Mouse (Mus musculus): ENCODE measurements around the gene Mrpl33. TPM values are rescaled to one million over a fixed set of nuclear protein-coding genes. Genes with fewer than 3 reads are reported as not detected.

Mrpl33 gene
- polyA plus RNA-seq, 2 experiments: 138 to 312 TPM

GRCm38 (mm10) chr5:31699397-31699796 lies 102.7 kb downstream of the Mrpl33 start:
- Histone ChIP-seq H3K27me3 (ENCODE audit: control insufficient read depth, insufficient read depth, low read length) (no peaks in the 10 kb centered on the region), H3K4me2 (replicated peaks; ENCODE audit: low read depth, low read length, severe bottlenecking) (no peak overlapping the region), H3K4me1 (ENCODE audit: control insufficient read depth, insufficient read depth, low read length) (peaks cover 4% of the 10 kb centered on the region), H3K36me3 (ENCODE audit: control insufficient read depth, insufficient read depth, low read length) (0 out of 2 replicates have a peak, but pooled peaks cover 5% of the 10 kb centered on the region), H3K9me3 (ENCODE audit: control insufficient read depth, low read length) (no peaks in the 10 kb centered on the region), H3K9ac (ENCODE audit: low read depth, low read length, severe bottlenecking) (no peak overlapping the region), H3K4me3 (replicated peaks; ENCODE audit: low read length) (no peak overlapping the region), H3K27ac (replicated peaks; ENCODE audit: low read depth, low read length) (no peak overlapping the region)
- no peak for DNase-seq (ENCODE audit: low spot score)
- no peak for TF ChIP-seq POLR2A (IDR thresholded peaks at IDR 0.05; ENCODE audit: borderline replicate concordance, extremely low read depth, insufficient read depth, insufficient read length)
- ATAC-seq (ENCODE audit: low FRiP score, low read depth): no peak

- no peak for ATAC-seq (ENCODE audit: low FRiP score, low read depth)
- Histone ChIP-seq H3K4me2 (replicated peaks; ENCODE audit: low read depth, low read length, severe bottlenecking) (no peak overlapping the region), H3K9me3 (ENCODE audit: control insufficient read depth, low read length) (no peaks in the 10 kb centered on the region), H3K27ac (replicated peaks; ENCODE audit: low read depth, low read length) (no peak overlapping the region), H3K36me3 (ENCODE audit: control insufficient read depth, insufficient read depth, low read length) (0 out of 2 replicates have a peak, but pooled peaks cover 5% of the 10 kb centered on the region), H3K4me1 (ENCODE audit: control insufficient read depth, insufficient read depth, low read length) (no peaks in the 10 kb centered on the region), H3K4me3 (replicated peaks; ENCODE audit: low read length) (no peak overlapping the region), H3K27me3 (ENCODE audit: control insufficient read depth, insufficient read depth, low read length) (no peaks in the 10 kb centered on the region), H3K9ac (ENCODE audit: low read depth, low read length, severe bottlenecking) (no peak overlapping the region)
- 86% methylated on average over 5 of the region's 5 CpGs for WGBS
- DNase-seq (ENCODE audit: low spot score): no peak
- TF ChIP-seq POLR2A (IDR thresholded peaks at IDR 0.05; ENCODE audit: borderline replicate concordance, extremely low read depth, insufficient read depth, insufficient read length): no peak
These were observed 108.2 kb downstream of the Mrpl33 start for GRCm38 (mm10) chr5:31704971-31705370.

- no peak for ATAC-seq (ENCODE audit: low FRiP score, low read depth)
- Histone ChIP-seq H3K9me3 (ENCODE audit: control insufficient read depth, low read length) (no peaks in the 10 kb centered on the region), H3K27me3 (ENCODE audit: control insufficient read depth, insufficient read depth, low read length) (no peaks in the 10 kb centered on the region), H3K4me2 (replicated peaks; ENCODE audit: low read depth, low read length, severe bottlenecking) (no peak overlapping the region), H3K4me3 (replicated peaks; ENCODE audit: low read length) (no peak overlapping the region), H3K27ac (replicated peaks; ENCODE audit: low read depth, low read length) (no peak overlapping the region), H3K36me3 (ENCODE audit: control insufficient read depth, insufficient read depth, low read length) (0 out of 2 replicates have a peak, but pooled peaks cover 5% of the 10 kb centered on the region), H3K4me1 (ENCODE audit: control insufficient read depth, insufficient read depth, low read length) (no peaks in the 10 kb centered on the region), H3K9ac (ENCODE audit: low read depth, low read length, severe bottlenecking) (no peak overlapping the region)
- 88% methylated on average over 4 of the region's 4 CpGs for WGBS
- TF ChIP-seq POLR2A (IDR thresholded peaks at IDR 0.05; ENCODE audit: borderline replicate concordance, extremely low read depth, insufficient read depth, insufficient read length): no peak
- DNase-seq (ENCODE audit: low spot score): no peak
These were observed 110.1 kb downstream of the Mrpl33 start for GRCm38 (mm10) chr5:31706826-31707225.

DNA sequence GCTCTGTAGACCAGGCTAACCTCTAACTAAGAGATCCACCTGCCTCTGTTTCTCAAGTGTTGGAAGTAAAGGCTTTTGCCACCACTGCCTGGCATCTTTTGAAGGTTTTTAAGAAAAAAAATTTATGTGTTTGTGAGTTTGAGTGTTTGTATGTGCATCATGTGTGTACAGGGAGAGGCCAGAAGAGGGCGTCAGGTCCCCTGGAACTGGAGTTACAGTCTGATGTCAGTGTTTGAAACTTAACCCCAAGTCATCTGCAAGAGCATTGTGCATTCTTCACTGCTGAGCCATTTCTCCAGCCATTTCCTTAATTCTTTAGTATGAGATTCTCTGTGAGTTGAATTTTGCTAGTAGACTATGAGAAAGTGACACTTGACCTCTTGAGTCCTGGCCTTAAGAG lies 112.7 kb downstream of the Mrpl33 start:
- Histone ChIP-seq H3K27me3 (ENCODE audit: control insufficient read depth, insufficient read depth, low read length) (no peaks in the 10 kb centered on the region), H3K4me3 (replicated peaks; ENCODE audit: low read length) (no peak overlapping the region), H3K27ac (replicated peaks; ENCODE audit: low read depth, low read length) (no peak overlapping the region), H3K4me2 (replicated peaks; ENCODE audit: low read depth, low read length, severe bottlenecking) (no peak overlapping the region), H3K36me3 (ENCODE audit: control insufficient read depth, insufficient read depth, low read length) (no peaks in the 10 kb centered on the region), H3K9me3 (ENCODE audit: control insufficient read depth, low read length) (no peaks in the 10 kb centered on the region), H3K4me1 (ENCODE audit: control insufficient read depth, insufficient read depth, low read length) (no peaks in the 10 kb centered on the region), H3K9ac (ENCODE audit: low read depth, low read length, severe bottlenecking) (no peak overlapping the region)
- 76% methylated on average over 1 of the region's 1 CpGs for WGBS
- ATAC-seq (ENCODE audit: low FRiP score, low read depth): no peak
- DNase-seq (ENCODE audit: low spot score): no peak
- no peak for TF ChIP-seq POLR2A (IDR thresholded peaks at IDR 0.05; ENCODE audit: borderline replicate concordance, extremely low read depth, insufficient read depth, insufficient read length)

DNA sequence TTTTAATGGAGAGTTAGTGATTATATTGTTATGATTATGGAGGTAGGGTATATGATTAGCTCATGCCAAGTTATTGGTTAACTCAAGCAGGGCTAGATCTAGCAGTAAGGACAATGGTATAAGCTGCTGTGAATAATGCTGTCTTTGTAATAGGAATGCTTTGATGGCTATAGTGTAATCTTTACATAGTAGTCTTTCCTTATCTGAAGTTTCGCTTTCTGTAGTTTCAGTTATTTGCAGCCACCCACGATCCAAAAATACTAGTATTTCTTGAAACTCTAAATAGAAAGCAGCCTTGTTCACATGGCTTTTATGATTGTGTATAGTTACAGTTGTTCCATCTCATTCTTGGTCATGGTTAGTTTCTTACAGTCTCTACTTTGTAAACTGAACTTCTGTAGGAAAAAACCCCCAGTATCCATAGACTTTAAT lies 116.6 kb downstream of the Mrpl33 start:
- no peak for TF ChIP-seq POLR2A (IDR thresholded peaks at IDR 0.05; ENCODE audit: borderline replicate concordance, extremely low read depth, insufficient read depth, insufficient read length)
- WGBS: 92% methylated on average over 2 of the region's 2 CpGs
- ATAC-seq (ENCODE audit: low FRiP score, low read depth) (no peak), DNase-seq (ENCODE audit: low spot score) (no peak)
- no peaks in the 10 kb centered on the region for H3K4me1 ChIP-seq (ENCODE audit: control insufficient read depth, insufficient read depth, low read length)
- H3K4me2 ChIP-seq (replicated peaks; ENCODE audit: low read depth, low read length, severe bottlenecking): no peak overlapping the region
- no peak overlapping the region for H3K9ac ChIP-seq (ENCODE audit: low read depth, low read length, severe bottlenecking)
- no peaks in the 10 kb centered on the region for H3K27me3 ChIP-seq (ENCODE audit: control insufficient read depth, insufficient read depth, low read length)
- H3K27ac ChIP-seq (replicated peaks; ENCODE audit: low read depth, low read length): no peak overlapping the region
- no peaks in the 10 kb centered on the region for H3K9me3 ChIP-seq (ENCODE audit: control insufficient read depth, low read length)
- no peaks in the 10 kb centered on the region for H3K36me3 ChIP-seq (ENCODE audit: control insufficient read depth, insufficient read depth, low read length)
- no peak overlapping the region for H3K4me3 ChIP-seq (replicated peaks; ENCODE audit: low read length)

- no peaks in the 10 kb centered on the region for H3K27me3 ChIP-seq (ENCODE audit: control insufficient read depth, insufficient read depth, low read length)
- no peak for TF ChIP-seq POLR2A (IDR thresholded peaks at IDR 0.05; ENCODE audit: borderline replicate concordance, extremely low read depth, insufficient read depth, insufficient read length)
- no peaks in the 10 kb centered on the region for H3K9me3 ChIP-seq (ENCODE audit: control insufficient read depth, low read length)
- H3K36me3 ChIP-seq (ENCODE audit: control insufficient read depth, insufficient read depth, low read length): no peaks in the 10 kb centered on the region
- WGBS: 58% methylated on average over 5 of the region's 5 CpGs
- H3K4me3 ChIP-seq (replicated peaks; ENCODE audit: low read length): no peak overlapping the region
- no peak for DNase-seq (ENCODE audit: low spot score)
- no peak overlapping the region for H3K27ac ChIP-seq (replicated peaks; ENCODE audit: low read depth, low read length)
- H3K4me2 ChIP-seq (replicated peaks; ENCODE audit: low read depth, low read length, severe bottlenecking): no peak overlapping the region
- H3K4me1 ChIP-seq (ENCODE audit: control insufficient read depth, insufficient read depth, low read length): no peaks in the 10 kb centered on the region
- no peak for ATAC-seq (ENCODE audit: low FRiP score, low read depth)
- H3K9ac ChIP-seq (ENCODE audit: low read depth, low read length, severe bottlenecking): no peak overlapping the region
These were observed 117.1 kb downstream of the Mrpl33 start for GRCm38 (mm10) chr5:31713841-31714264.

Small RNA genes lying within 50 kb of the gene (microRNA-seq; reads per million reads assigned to microRNA genes)
- gene Mir3473e: not detected

Other genes with a start within 250 kb of the Mrpl33 start
- 40.9 and 41.5 TPM in 2 replicates for gene Zfp512, start 144.5 kb upstream of the Mrpl33 start, polyA plus RNA-seq (2012; rRNA removed)
- 38.1 and 47.1 TPM in 2 replicates for gene Zfp512, start 144.5 kb upstream of the Mrpl33 start, polyA plus RNA-seq (2014; fragmentation: Nextera tagmentation; extraction: Ambion mirVana)
- 0.06 and 0.13 TPM in 2 replicates for gene 4930548H24Rik, start 111.2 kb upstream of the Mrpl33 start, polyA plus RNA-seq (2012; rRNA removed)
- gene 4930548H24Rik, start 111.2 kb upstream of the Mrpl33 start, polyA plus RNA-seq (2014; fragmentation: Nextera tagmentation; extraction: Ambion mirVana): not detected in 2 replicates
- 25.7 and 27.8 TPM in 2 replicates for gene Gpn1, start 102.2 kb upstream of the Mrpl33 start, polyA plus RNA-seq (2012; rRNA removed)
- 47.1 and 53.4 TPM in 2 replicates for gene Gpn1, start 102.2 kb upstream of the Mrpl33 start, polyA plus RNA-seq (2014; fragmentation: Nextera tagmentation; extraction: Ambion mirVana)
- gene Slc4a1ap, start 69.9 kb upstream of the Mrpl33 start, polyA plus RNA-seq (2012; rRNA removed): 19.5 and 20.2 TPM in 2 replicates
- gene Slc4a1ap, start 69.9 kb upstream of the Mrpl33 start, polyA plus RNA-seq (2014; fragmentation: Nextera tagmentation; extraction: Ambion mirVana): 23.9 and 27.7 TPM in 2 replicates
- 18.0 and 20.9 TPM in 2 replicates for gene Supt7l, start 69.1 kb upstream of the Mrpl33 start, polyA plus RNA-seq (2012; rRNA removed)
- 11.4 and 13.7 TPM in 2 replicates for gene Supt7l, start 69.1 kb upstream of the Mrpl33 start, polyA plus RNA-seq (2014; fragmentation: Nextera tagmentation; extraction: Ambion mirVana)
- gene Rbks, start 100.7 kb downstream of the Mrpl33 start, polyA plus RNA-seq (2012; rRNA removed): 1.5 and 1.9 TPM in 2 replicates
- gene Rbks, start 100.7 kb downstream of the Mrpl33 start, polyA plus RNA-seq (2014; fragmentation: Nextera tagmentation; extraction: Ambion mirVana): 2.2 and 3.0 TPM in 2 replicates
- 22.7 and 23.4 TPM in 2 replicates for gene Babam2, start 100.7 kb downstream of the Mrpl33 start, polyA plus RNA-seq (2012; rRNA removed)
- gene Babam2, start 100.7 kb downstream of the Mrpl33 start, polyA plus RNA-seq (2014; fragmentation: Nextera tagmentation; extraction: Ambion mirVana): 27.7 and 35.8 TPM in 2 replicates